Mouse (Mus musculus) CH12F3 (cell line): ENCODE measurements around the gene Drg2.
"Not testable (repeated sequence)": the region's sequence is repeated elsewhere in the genome, so short reads cannot be mapped to it uniquely, and the experiment has no call there.

Experiments
- in situ Hi-C: fragments of 300-500 bp; cut with MboI; formaldehyde crosslinking; loops from 2 replicates; pipeline ENCODE4 v1.14.3; 2020; ENCODE audit warnings: low sequenced_read_pairs

The Drg2 gene

DNA sequence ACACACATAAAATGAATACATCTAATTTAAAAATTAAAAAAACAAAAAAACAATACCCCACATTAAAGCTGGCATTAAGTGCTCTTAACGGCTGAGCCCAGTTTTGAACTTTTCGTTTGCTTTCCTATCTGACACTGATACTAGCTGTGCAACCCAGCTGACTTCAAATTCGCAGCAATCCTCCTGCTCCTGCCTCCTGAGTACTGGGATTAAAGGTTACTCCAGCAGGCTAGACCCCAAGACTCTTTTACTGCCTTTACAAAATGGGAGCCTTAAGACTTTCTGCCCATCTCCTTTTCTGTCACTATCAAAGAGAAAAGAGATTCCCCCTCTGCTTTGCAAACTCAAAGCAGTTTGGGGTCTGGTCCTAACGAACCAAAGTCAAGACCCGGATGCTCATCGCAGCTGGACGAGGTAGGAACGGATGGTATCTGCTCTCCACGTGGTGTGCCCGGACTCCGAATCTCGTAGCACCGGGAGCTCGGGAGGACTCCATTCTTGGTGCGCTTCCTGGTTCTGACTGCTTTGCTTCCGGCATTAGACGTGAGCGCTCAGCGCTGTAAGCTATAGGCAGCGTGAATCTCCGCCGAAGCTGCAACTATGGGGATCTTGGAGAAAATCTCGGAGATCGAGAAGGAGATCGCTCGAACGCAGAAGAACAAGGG, at the start of gene Drg2:
Gene Drg2 (plus strand): TSS at position 512 of the 665 bp plus-strand sequence.
- in situ Hi-C loops = no loop called here

DNA sequence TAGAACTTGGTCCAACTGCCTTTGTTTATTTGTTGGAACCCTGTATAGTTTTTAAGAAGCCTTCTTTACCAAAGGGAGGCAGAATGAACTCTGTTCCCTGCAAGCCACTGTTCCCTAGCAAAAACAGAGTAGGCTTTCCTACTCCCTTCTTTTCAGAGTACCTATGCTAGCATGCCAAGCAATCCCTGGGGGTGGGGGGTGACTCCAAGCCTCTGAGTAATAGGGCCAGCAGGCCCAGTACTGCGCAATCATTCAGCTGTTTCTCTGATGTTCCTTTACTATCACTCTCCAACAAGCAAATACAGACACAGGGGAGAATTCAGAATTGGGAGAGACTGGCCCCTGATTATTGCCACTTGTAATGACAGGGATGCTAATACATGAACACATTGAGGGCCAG, 47.8 kb upstream of the Drg2 start:
- in situ Hi-C loops = loop anchor here (25.0 kb wide), 1 partner anchor 319 kb away; no protein-coding TSS in a partner anchor

- in situ Hi-C loops = loop anchor here (25.0 kb wide), 1 partner anchor 325 kb away; no protein-coding TSS in a partner anchor
Observed at GRCm38 (mm10) chr11:60412173-60412572, 42.2 kb upstream of the Drg2 start.

- in situ Hi-C loops = loop anchor here (25.0 kb wide), 1 partner anchor 326 kb away; no protein-coding TSS in a partner anchor
Observed at GRCm38 (mm10) chr11:60412921-60413320, 41.5 kb upstream of the Drg2 start.

GRCm38 (mm10) chr11:60416590-60416962, 37.8 kb upstream of the Drg2 start:
- in situ Hi-C loops = loop anchor here (25.0 kb wide), 1 partner anchor 329 kb away; no protein-coding TSS in a partner anchor

DNA sequence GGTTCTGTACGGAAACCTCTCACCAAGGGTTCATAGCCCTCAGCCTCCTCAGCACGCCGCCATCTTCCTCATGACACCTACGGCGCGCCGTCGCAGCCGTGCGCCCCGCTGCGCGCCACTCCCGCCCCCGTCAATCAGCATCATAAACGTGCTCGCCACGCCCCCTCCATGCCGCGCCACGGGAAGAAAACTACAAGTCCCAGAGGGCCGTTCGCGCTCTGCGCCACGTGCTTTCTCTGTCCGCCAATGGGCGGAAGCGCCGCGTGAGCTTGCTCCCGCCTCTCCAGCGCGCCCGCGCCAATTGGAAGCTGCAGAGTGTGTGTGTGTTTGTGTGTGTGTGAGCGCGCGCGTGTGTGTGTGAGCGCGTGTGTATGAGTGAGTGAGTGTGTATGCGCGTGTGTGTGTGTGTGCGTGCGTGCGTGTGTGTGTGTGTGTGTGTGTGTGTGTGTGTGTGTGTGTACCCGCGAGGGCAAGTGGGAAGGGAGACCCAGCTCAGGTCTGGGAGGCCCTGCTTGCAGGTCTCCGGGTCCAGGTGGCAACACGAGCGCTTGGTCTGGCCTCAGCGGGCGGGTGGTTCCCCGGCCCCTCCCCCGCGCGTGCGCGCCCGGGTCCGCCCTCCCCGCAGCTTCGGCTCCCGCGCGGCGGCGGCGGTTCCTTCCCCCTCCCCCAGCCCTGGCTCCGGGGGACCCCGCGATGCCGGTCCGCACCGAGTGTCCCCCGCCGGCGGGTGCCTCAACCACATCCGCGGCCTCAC, 37.3 kb upstream of the Drg2 start, which contains the start of gene Gid4:
Gene Gid4 (plus strand): TSS at position 183 of the 754 bp plus-strand sequence.
- in situ Hi-C loops = loop anchor here (25.0 kb wide), 1 partner anchor 330 kb away; no protein-coding TSS in a partner anchor

GRCm38 (mm10) chr11:60417717-60418472, 36.5 kb upstream of the Drg2 start, which contains the start of gene Atpaf2:
Gene Atpaf2 (minus strand): TSS chr11:60418457.
- in situ Hi-C loops = loop anchor here (25.0 kb wide), 1 partner anchor 331 kb away; no protein-coding TSS in a partner anchor

- in situ Hi-C loops = loop anchor here (25.0 kb wide), 1 partner anchor 331 kb away; no protein-coding TSS in a partner anchor
Observed at GRCm38 (mm10) chr11:60418473-60418803, 36.0 kb upstream of the Drg2 start.

DNA sequence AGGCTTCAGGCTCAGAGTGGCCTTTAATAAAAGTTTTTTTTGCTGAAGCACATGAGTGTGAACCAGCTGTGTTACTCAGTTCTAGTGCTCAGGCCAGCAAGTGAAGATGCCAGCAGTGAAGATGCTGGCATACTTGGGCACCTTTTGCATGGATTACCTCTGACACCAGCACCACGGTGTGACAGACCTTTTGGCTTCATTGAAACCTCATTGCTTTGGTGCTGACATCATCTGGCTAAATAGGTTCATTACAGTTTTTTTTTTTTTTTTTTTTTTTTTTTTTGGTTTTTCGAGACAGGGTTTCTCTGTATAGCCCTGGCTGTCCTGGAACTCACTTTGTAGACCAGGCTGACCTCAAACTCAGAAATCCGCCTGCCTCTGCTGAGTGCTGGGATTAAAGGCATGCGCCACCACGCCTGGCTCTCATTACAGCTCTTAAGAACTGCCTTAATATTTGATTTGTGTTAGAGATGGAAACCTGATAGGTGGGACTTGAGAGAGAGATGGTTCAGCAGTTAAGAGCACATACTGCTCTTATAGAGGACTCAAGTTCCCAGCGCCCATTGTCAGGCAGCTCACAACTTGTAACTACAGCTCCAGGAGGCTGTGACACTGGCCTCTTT, 32.2 kb upstream of the Drg2 start:
- in situ Hi-C loops = loop anchor here (25.0 kb wide), 1 partner anchor 335 kb away; no protein-coding TSS in a partner anchor

GRCm38 (mm10) chr11:60423006-60423405, 31.4 kb upstream of the Drg2 start:
- in situ Hi-C loops = loop anchor here (25.0 kb wide), 1 partner anchor 336 kb away; no protein-coding TSS in a partner anchor

DNA sequence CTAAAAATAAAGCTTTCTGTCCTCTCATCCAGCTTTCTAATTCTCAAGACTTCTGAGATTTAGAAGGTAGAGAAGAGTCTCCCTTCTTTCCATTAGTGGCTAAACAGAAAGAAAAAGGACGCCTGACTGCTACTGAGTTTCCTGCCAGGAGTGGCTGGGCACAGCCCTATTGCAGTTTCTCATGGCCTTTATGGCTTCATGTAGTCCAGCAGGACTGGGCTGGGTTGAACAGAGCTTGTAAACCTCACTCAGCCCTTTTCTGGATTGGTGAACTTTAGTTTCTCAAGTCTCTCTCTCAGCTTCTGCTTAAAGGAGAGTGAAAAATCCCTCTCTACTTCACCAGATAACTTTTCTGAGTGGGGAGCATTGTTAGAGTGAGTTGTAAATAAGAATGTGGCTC, 28.0 kb upstream of the Drg2 start:
- in situ Hi-C loops = no loop called here

DNA sequence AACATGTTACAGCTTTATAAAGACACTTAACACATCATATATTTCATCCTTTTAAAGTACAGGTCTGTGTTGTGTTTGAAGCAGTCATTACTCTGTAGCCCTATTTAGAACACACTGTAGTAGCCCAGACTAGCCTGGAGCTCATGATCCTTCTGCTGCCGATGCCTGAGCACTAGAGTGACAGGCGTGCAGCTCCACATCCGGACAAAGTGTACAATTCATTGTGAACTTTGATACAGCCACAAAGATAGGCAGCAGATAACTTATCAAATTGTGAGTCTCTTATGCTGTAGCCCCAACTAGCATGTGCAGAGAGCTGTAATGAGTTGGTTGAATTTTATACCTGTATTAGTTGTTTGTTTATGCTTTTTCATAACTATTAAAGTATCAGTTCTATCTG, 26.8 kb upstream of the Drg2 start:
- in situ Hi-C loops = no loop called here

GRCm38 (mm10) chr11:60433501-60433900, 20.9 kb upstream of the Drg2 start:
- in situ Hi-C loops = no loop called here

- in situ Hi-C loops = no loop called here
Observed at GRCm38 (mm10) chr11:60435133-60435532, 19.3 kb upstream of the Drg2 start.

- in situ Hi-C loops = no loop called here
Observed at GRCm38 (mm10) chr11:60436618-60437017, 17.8 kb upstream of the Drg2 start.

DNA sequence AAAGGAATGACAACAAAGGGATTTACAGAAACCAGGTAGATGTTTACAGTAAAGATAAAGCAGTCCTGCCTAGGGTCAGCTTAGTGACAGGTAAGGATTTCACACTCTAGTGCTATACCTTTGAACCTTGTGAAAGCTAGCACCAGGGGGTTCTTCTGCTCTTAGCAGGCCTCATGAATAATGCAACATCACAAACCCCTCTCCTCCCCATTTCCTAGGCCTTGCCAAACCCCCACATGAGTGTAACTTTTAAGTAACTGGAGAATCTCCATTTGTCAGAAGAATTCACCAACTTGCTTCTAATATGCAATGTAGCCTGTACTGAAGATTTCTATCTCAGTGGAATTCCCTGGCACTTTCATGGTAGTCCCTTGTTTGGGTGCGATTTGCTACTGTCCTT, 14.8 kb upstream of the Drg2 start:
- in situ Hi-C loops = not testable (repeated sequence)

DNA sequence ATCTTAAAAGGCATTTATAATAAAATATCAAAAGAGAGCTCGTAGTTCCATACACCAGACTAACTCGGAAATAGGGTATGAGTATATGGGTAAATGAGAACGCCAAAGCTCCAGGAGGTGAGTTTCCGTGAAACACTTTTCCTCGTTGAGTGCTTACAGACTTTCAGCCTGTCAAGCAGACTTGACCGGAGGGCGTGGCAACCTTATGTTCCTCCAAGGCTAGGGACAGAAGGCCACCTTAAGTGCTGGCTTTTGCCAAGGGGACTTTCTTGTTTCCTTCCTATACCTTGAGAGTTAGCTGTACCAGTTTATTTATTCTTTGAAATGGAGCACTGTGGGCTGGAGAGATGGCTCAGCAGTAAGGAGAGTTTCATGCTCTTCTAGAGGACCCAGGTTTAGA, 14.2 kb upstream of the Drg2 start:
- in situ Hi-C loops = no loop called here

GRCm38 (mm10) chr11:60442896-60443295, 11.5 kb upstream of the Drg2 start:
- in situ Hi-C loops = no loop called here

DNA sequence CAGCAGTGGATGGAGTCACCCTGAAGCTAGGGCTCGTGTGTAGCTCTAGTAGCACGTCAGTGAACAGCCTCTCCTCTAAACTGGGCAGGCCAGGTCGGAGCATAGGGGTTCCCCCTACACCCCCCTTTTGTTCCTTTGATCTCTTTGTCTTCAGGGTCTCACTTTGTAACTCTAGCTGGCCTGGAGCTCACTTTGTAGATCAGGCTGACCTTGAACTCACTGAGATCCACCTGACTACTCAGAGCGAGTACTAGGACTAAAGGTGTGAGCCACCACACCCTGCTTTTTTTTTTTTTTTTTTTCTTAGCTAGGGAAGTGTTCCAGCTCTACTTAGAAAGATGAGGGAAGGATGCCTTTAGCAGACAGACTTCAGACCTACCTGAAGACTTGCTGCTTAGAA, 10.4 kb upstream of the Drg2 start:
- in situ Hi-C loops = no loop called here

- in situ Hi-C loops = no loop called here
Observed at GRCm38 (mm10) chr11:60454745-60455087, 325 bp downstream of the Drg2 start.

DNA sequence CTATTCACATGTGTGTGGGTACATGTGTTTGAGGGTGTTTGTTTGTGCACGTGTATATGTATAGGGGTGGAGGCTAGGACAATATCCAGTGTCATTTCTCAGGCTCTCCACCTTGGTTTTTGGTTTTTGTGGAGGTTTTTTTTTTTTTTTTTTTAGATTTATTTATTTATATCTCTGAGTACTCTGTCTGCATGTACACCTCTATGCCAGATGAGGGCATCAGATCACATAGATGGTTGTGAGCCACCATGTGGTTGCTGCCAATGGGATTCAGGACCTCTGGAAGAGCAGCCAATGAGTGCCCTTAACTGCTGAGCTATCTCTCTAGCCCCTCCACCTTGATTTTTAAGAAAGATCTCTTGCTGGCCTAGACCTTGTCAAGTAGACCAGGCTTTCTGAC, 3.6 kb downstream of the Drg2 start:
- in situ Hi-C loops = no loop called here
